Mouse (Mus musculus): ENCODE results near the gene Abhd2. TPM values are rescaled to one million over a fixed set of nuclear protein-coding genes. Genes with fewer than 3 reads are reported as not detected.

Abhd2 gene
- polyA plus RNA-seq, 1 experiment from 2014 or later, result 8.2 TPM

DNA sequence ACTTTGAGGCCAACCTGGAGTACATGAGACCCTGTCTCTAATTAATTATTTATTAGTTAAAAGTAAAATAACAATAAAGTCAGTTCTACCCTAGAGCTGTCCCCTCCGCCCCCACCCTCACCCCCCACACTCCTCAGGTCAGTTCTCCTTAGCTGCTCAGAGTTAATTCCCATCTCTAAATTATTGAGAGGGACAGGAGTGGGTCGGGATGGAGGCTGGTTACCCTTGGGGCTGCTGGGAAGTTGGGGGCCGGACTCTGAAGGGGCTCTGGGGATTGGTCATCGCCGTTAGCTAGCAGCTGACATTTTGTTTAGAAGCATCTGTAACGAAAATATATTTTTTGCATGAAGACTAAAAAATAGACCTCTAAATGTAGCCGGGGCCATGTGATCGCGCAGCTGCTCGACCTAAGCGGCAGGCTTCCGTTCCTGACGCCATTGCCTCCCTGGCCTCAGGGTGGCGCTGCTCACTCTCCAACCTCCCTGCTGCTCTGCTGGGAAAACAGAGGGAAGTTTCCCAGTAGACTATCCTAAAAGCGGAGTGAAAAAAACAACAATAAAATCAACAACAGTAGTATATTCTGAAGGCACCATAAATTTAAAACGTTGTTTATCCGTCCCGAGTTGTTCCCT lies 26.8 kb upstream of the Abhd2 start:
- Histone ChIP-seq H3K27ac (no peak overlapping the region), H3K4me2 (peak overlapping the region; percentile 26), H3K9me3 (replicated peaks) (no peaks in the 10 kb centered on the region), H3K36me3 (no peaks in the 10 kb centered on the region), H3K9ac (no peak overlapping the region), H3K4me1 (replicated peaks) (peaks cover 13% of the 10 kb centered on the region), H3K4me3 (replicated peaks) (no peak overlapping the region), H3K27me3 (peaks cover 32% of the 10 kb centered on the region)
- ATAC-seq (ENCODE audit: low read depth), result no peak
- peak; percentile 44 for DNase-seq
- 14% methylated on average over 18 of the region's 18 CpGs for WGBS (ENCODE audit: insufficient replicate concordance)

DNA sequence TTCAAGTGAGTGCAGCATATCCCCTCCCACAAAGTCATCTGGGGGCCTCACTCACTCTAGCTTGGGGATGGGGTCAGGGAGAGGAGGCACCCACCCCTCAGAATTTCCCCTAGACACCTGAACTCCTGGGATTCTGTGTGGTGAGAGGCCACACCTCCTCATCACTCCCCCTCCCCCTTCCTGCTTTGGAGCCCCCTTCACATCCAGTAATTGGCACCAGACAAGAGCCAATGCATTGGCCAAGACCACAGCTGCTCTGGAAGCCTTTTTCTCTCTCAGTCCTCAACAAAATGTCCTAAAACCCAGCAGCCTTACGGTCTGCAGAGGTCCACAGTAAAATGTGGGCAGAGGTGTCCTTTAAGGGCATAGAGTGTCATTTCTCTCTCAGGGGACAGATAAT lies 25.6 kb upstream of the Abhd2 start:
- Histone ChIP-seq H3K9me3 (replicated peaks) (no peaks in the 10 kb centered on the region), H3K4me3 (replicated peaks) (no peak overlapping the region), H3K27ac (no peak overlapping the region), H3K4me1 (replicated peaks) (peaks cover 11% of the 10 kb centered on the region), H3K27me3 (peaks cover 26% of the 10 kb centered on the region), H3K36me3 (no peaks in the 10 kb centered on the region), H3K9ac (no peak overlapping the region), H3K4me2 (no peak overlapping the region)
- 67% methylated on average over 1 of the region's 1 CpGs for WGBS (ENCODE audit: insufficient replicate concordance)
- no peak for DNase-seq
- ATAC-seq (ENCODE audit: low read depth), result no peak

DNA sequence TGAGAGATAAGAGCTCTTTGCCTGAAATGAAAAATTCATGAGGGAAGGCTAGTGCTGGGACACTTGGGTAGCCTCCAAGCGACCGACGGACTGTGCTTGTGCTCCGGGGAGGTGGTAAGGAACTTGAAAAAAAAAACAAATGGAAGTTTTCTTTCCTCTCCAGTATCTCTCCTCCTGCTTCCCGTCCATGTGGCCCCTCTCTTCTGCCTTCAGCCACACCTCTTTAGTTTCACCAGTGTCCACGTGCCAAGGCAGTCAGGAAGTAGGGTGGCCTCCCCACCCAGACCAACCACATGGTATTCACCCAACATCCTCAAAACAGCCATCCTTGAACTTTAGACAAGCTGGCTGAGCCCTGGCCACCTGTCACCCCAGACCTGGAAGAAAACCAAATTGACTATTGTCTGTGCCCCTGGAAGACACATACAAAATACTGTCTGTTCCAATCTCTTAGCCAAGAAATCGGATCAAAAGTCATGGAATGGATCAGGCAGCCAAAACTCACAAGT lies 25.1 kb upstream of the Abhd2 start:
- DNase-seq, result no peak
- peaks cover 22% of the 10 kb centered on the region for H3K27me3 ChIP-seq

DNA sequence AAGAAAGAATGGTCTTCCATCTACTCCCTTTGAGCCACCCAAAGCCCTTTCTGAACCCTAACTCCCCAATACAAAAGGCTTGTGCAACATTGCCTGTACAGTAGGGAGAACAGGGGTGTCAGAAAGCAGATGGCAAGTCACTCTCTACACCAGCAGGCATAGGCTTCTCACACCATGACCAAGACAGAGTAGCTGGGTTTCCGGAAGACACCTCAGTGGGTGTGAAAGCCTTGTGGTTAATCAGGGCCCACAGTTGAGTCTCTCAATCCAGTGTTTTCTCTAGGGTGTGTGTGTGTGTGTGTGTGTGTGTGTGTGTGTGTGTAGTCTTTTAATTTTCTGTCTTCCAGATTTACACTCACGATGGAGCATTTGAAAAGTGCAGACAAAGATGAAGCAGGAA lies 23.4 kb upstream of the Abhd2 start:
- H3K9ac ChIP-seq, result no peak overlapping the region
- no peak for ATAC-seq (ENCODE audit: low read depth)

More for the DNA sequence above, 25.1 kb upstream of the Abhd2 start:
- WGBS (ENCODE audit: insufficient replicate concordance), result 53% methylated on average over 7 of the region's 7 CpGs
- Histone ChIP-seq H3K4me1 (replicated peaks) (peaks cover 11% of the 10 kb centered on the region), H3K9ac (no peak overlapping the region), H3K36me3 (no peaks in the 10 kb centered on the region), H3K4me3 (replicated peaks) (no peak overlapping the region), H3K9me3 (replicated peaks) (no peaks in the 10 kb centered on the region), H3K4me2 (no peak overlapping the region), H3K27ac (no peak overlapping the region)
- no peak for ATAC-seq (ENCODE audit: low read depth)

DNA sequence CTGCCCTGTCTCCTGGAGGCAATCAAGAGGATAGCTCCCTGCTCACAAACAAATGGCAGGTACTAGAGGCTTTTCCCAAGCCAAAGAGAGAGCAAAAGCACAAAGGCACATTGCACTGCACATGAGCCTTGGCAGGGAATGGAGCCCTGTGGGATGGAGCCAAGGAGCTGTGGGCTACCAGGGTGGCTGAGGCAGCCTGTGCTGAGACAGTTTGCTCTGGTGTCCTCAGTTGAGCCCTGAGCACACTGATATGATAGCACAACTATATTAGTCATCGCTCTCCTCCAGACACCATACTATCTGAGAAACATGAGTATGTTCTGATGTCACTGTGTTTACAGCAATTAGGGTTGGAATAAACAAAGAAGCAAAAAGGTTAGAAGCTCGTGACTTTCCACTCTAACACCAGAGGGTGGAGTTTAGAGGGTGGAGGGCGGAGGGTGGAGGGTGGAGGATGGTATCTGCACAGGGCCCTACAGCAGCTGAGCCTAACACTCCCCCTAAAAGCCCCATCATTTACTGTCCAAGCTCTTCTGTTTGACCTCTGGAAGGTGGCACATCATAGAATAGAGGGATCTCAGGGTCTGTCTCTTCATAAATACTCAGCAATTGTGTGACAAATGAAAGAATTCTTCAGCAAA lies 18.6 kb upstream of the Abhd2 start:
- Histone ChIP-seq H3K27me3 (no peaks in the 10 kb centered on the region), H3K9ac (no peak overlapping the region), H3K36me3 (no peaks in the 10 kb centered on the region), H3K4me1 (replicated peaks) (peaks cover 18% of the 10 kb centered on the region), H3K9me3 (replicated peaks) (no peaks in the 10 kb centered on the region), H3K4me2 (no peak overlapping the region), H3K4me3 (replicated peaks) (no peak overlapping the region), H3K27ac (peak overlapping the region; percentile 48; the same call in 1 of the 2 replicates)
- 51% methylated on average over 3 of the region's 3 CpGs for WGBS (ENCODE audit: insufficient replicate concordance)
- ATAC-seq (ENCODE audit: low read depth), result peak; percentile 66
- no peak for DNase-seq

More for the DNA sequence above, 23.4 kb upstream of the Abhd2 start:
- peaks cover 11% of the 10 kb centered on the region for H3K27me3 ChIP-seq
- peaks cover 17% of the 10 kb centered on the region for H3K4me1 ChIP-seq (replicated peaks)
- no peak overlapping the region for H3K4me2 ChIP-seq
- no peaks in the 10 kb centered on the region for H3K36me3 ChIP-seq
- H3K4me3 ChIP-seq (replicated peaks), result no peak overlapping the region
- H3K27ac ChIP-seq, result no peak overlapping the region
- H3K9me3 ChIP-seq (replicated peaks), result no peaks in the 10 kb centered on the region
- 69% methylated on average over 2 of the region's 2 CpGs for WGBS (ENCODE audit: insufficient replicate concordance)
- DNase-seq, result no peak

DNA sequence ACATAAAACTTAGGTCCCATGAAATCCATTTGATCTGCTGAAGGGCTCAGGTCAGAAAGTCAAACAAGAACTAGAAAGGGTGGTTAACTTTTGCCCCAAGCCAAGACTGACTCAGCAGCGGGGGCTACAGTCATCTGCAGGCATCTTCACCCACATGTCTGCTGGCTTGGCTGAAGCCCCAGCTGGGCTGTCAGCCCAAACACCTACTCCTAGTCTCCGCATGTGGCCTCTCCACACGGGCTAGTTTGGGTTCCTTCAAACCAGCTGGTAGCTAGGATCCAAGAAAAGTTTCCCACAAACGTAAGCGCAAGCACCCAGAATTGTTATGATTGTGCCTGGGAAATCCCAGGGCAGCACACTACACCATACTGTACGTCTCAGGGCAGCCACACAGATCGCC lies 17.6 kb upstream of the Abhd2 start:
- no peaks in the 10 kb centered on the region for H3K27me3 ChIP-seq
- no peak overlapping the region for H3K4me3 ChIP-seq (replicated peaks)
- H3K4me1 ChIP-seq (replicated peaks), result peaks cover 24% of the 10 kb centered on the region
- no peaks in the 10 kb centered on the region for H3K9me3 ChIP-seq (replicated peaks)
- H3K4me2 ChIP-seq, result no peak overlapping the region
- H3K36me3 ChIP-seq, result no peaks in the 10 kb centered on the region
- DNase-seq (no peak), ATAC-seq (ENCODE audit: low read depth) (no peak)
- 78% methylated on average over 7 of the region's 7 CpGs for WGBS (ENCODE audit: insufficient replicate concordance)
- H3K27ac ChIP-seq, result no peak overlapping the region
- H3K9ac ChIP-seq, result no peak overlapping the region

DNA sequence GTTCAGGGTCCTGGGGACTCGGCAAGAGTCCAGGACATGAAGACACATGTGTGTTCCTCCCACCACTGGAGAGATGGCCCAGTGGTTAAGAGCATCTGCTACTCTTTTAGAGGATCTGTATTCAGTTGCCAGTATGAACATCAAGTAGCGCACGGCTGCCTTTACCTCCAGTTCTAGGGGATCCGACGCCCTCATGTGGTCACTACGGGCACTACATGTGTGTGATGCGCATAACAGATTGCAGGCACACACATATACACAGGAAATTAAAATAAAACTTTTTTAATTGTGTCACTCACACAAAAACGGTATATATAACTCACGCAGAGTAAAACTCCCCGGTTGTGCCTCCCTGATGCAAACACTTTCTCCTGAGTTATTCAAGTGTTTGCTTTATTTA lies 17.2 kb upstream of the Abhd2 start:
- Histone ChIP-seq H3K4me3 (replicated peaks) (no peak overlapping the region), H3K9me3 (replicated peaks) (no peaks in the 10 kb centered on the region), H3K27ac (no peak overlapping the region), H3K4me2 (no peak overlapping the region), H3K27me3 (no peaks in the 10 kb centered on the region), H3K36me3 (no peaks in the 10 kb centered on the region), H3K4me1 (replicated peaks) (peaks cover 24% of the 10 kb centered on the region), H3K9ac (no peak overlapping the region)
- ATAC-seq (ENCODE audit: low read depth), result no peak
- no peak for DNase-seq
- WGBS (ENCODE audit: insufficient replicate concordance), result 73% methylated on average over 10 of the region's 10 CpGs

DNA sequence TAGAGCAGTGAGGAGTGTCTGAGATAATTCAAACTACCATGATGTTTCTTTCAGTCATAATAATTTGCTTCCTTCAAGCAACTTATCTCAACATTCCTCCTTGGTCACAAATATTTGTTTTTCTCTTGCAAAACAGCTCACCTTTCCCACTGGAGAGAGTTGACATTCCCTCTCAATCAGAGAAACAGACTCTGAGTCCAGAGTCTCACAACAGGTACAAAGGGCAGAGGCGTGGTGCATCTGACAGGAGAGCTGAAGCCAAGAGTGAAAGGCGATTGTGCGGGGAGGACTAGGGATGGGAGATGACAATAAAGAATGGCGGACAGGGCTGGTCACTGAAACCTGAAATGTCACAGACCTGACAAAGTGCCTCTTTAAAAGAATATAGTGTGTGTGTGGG lies 16.3 kb upstream of the Abhd2 start:
- Histone ChIP-seq H3K9ac (no peak overlapping the region), H3K27me3 (no peaks in the 10 kb centered on the region), H3K9me3 (replicated peaks) (no peaks in the 10 kb centered on the region), H3K36me3 (no peaks in the 10 kb centered on the region), H3K27ac (0 out of 2 replicates have a peak overlapping the region, but pooled peaks have one; percentile 31), H3K4me3 (replicated peaks) (no peak overlapping the region), H3K4me2 (no peak overlapping the region), H3K4me1 (replicated peaks) (peaks cover 24% of the 10 kb centered on the region)
- WGBS (ENCODE audit: insufficient replicate concordance), result 72% methylated on average over 4 of the region's 4 CpGs
- ATAC-seq (ENCODE audit: low read depth), result peak; percentile 29; the same call in 1 of the 2 replicates
- no peak for DNase-seq

DNA sequence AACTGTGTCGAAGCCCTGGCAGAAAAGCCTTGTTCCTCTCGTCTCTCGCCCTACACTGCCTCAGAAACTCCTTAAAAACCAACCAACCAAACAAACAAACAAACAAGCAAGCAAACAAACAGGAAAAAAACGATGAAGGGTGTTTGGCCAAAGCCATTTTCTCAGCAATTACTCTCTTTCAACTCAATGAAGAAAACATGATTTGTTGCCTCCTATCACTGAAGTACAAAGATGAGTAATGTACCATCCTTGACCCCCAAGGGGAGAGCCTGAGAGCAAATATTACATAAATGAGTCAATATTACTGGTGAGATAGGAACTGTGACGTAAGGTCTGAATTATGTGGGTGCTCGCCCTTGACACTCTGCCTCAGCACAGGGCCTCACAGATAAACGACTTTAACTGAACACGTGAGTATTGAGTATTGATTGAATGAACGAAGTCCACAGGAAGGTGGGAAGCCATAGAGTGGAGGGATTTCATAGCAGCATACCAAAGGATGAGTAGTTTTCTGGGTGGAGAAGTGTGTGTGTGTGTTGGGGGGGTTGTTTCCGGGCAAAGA lies 13.9 kb upstream of the Abhd2 start:
- ATAC-seq (ENCODE audit: low read depth) (peak; percentile 62), DNase-seq (no peak)
- Histone ChIP-seq H3K4me2 (no peak overlapping the region), H3K27me3 (no peaks in the 10 kb centered on the region), H3K9me3 (replicated peaks) (no peaks in the 10 kb centered on the region), H3K9ac (no peak overlapping the region), H3K4me1 (replicated peaks) (peaks cover 41% of the 10 kb centered on the region), H3K4me3 (replicated peaks) (no peak overlapping the region), H3K36me3 (no peaks in the 10 kb centered on the region), H3K27ac (peak overlapping the region; percentile 60)
- 57% methylated on average over 10 of the region's 10 CpGs for WGBS (ENCODE audit: insufficient replicate concordance)

DNA sequence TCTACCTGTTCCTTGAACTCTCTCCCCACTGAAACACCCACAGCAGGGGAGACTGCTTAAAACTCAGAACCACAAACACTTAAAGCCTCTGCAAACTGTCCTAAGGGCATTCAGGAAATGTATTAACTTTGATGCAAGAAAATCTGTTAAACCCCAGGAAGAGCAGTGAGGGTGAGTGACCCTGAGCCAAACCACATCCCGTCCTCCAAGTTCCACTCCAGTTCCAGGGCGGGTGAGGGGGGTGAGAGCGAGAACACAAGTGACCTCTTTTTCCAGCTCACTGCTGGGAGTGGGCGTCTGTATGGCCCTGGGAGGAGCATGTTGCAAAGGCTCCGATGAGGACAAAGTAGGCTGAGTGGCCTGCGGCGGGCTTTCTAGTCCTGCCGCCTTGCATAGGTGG lies 10.5 kb upstream of the Abhd2 start:
- no peak overlapping the region for H3K4me2 ChIP-seq
- H3K9me3 ChIP-seq (replicated peaks), result no peaks in the 10 kb centered on the region
- DNase-seq (no peak), ATAC-seq (ENCODE audit: low read depth) (no peak)
- WGBS (ENCODE audit: insufficient replicate concordance), result 69% methylated on average over 8 of the region's 8 CpGs
- peaks cover 33% of the 10 kb centered on the region for H3K4me1 ChIP-seq (replicated peaks)
- H3K4me3 ChIP-seq (replicated peaks), result no peak overlapping the region
- no peak overlapping the region for H3K9ac ChIP-seq
- no peaks in the 10 kb centered on the region for H3K36me3 ChIP-seq
- no peaks in the 10 kb centered on the region for H3K27me3 ChIP-seq
- H3K27ac ChIP-seq, result no peak overlapping the region

DNA sequence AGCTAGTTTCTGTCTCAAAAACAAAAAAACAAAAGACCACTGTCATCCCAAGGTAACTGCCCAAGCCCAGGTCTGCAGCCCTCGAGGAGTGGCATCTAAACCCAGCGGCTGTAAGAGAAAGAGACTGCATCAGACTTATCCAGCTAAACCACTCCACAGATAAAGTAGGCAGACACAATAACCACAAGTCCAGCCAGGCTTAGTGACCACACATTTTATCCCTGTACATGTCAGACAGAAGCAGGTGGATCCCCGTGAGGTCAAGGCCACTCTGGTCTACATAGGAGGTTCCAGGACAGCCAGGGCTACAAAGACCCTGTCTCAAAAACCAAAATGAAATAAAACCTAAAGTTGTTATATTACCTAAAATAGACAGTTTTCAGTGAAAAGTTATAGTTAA lies 9.2 kb upstream of the Abhd2 start:
- Histone ChIP-seq H3K27ac (no peak overlapping the region), H3K4me1 (replicated peaks) (peaks cover 46% of the 10 kb centered on the region), H3K9me3 (replicated peaks) (no peaks in the 10 kb centered on the region), H3K27me3 (no peaks in the 10 kb centered on the region), H3K36me3 (no peaks in the 10 kb centered on the region), H3K4me3 (replicated peaks) (no peak overlapping the region), H3K9ac (no peak overlapping the region), H3K4me2 (no peak overlapping the region)
- DNase-seq (no peak), ATAC-seq (ENCODE audit: low read depth) (no peak)
- WGBS (ENCODE audit: insufficient replicate concordance), result 42% methylated on average over 3 of the region's 3 CpGs

All from liver, embryonic 13.5 days (tissue).